Mouse (Mus musculus) layer of hippocampus, postnatal 10 days (tissue): ENCODE measurements around the gene Hist1h3c. TPM values are rescaled to one million over a fixed set of nuclear protein-coding genes. Genes with fewer than 3 reads are reported as not detected.
A peak's percentile ranks its signal among the peaks of the same experiment; 100 is the strongest.
"Not testable (repeated sequence)": the region's sequence is repeated elsewhere in the genome, so short reads cannot be mapped to it uniquely, and the experiment has no call there.

Experiments
- DNase-seq, 2 experiments: peaks; one replicate each; pipeline ENCODE4 v3.0.0; 2021; ENCODE audit warnings: low spot score in 2 of 2
- long read RNA-seq: library from polyadenylated mRNA; stranded (forward); transcript quantifications from one replicate; pipeline ENCODE4 v2.0.0, GENCODE M21; 2023
- total RNA-seq, 2 experiments: library from RNA; stranded (reverse); gene quantifications; 2 replicates each; pipeline ENCODE4 v1.2.3; 2021

The Hist1h3c gene
- 10 to 100 TPM; 23.5 to 26.8 TPM for total RNA-seq
- long read RNA-seq: 0 reads

GRCm38 (mm10) chr13:23745381-23746161 is at the start of gene Hist1h3c:
TSS of gene Hist1h3c (minus strand) at chr13:23745602.
- peak; percentile 87 to 89 for DNase-seq

- peak; percentile 62 to 69 for DNase-seq
Measured at GRCm38 (mm10) chr13:23792520-23792919, 47.1 kb upstream of the Hist1h3c start.

DNA sequence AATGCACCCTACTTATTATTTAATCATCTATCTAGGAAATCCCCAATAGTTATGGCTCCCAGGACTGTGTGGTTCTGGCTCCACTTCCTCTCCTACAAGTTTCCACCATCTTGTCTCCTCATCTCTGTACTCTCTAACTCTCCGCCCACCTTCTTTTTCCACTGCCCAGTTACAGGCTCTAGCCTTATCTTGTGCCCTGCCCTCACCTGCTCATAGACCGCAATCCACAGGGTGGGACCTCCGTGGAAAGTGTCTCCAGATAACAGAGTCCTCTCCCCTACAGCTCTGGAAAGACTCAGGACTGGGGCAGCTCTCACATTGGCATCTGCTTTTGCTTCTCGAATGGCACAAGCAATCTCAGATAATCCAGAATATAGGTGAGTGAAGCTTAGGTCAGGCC is 33.6 kb upstream of the Hist1h3c start:
- no peak for DNase-seq

- no peak for DNase-seq
Measured at GRCm38 (mm10) chr13:23778339-23778738, 32.9 kb upstream of the Hist1h3c start.

GRCm38 (mm10) chr13:23772561-23773313 is 27.3 kb upstream of the Hist1h3c start:
- peak; percentile 37 to 40 for DNase-seq

DNA sequence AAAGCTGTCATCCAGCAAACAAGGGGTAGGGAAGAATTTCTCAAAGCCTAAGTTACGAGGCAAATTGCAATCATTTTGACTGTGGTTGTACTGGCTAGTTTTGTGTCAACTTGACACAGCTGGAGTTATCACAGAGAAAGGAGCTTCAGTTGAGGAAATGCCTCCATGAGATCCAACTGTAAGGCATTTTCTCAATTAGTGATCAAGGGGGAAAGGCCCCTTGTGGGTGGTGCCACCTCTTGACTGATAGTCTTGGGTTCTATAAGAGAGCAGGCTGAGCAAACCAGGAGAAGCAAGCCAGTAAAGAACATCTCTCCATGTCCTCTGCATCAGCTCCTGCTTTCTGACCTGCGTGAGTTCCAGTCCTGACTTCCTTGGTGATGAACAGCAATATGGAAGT is 24.2 kb upstream of the Hist1h3c start, which contains the start of gene Trim38:
Gene Trim38 (plus strand): TSS at position 301 of the 400 bp plus-strand sequence.
- not testable (repeated sequence) for DNase-seq

DNA sequence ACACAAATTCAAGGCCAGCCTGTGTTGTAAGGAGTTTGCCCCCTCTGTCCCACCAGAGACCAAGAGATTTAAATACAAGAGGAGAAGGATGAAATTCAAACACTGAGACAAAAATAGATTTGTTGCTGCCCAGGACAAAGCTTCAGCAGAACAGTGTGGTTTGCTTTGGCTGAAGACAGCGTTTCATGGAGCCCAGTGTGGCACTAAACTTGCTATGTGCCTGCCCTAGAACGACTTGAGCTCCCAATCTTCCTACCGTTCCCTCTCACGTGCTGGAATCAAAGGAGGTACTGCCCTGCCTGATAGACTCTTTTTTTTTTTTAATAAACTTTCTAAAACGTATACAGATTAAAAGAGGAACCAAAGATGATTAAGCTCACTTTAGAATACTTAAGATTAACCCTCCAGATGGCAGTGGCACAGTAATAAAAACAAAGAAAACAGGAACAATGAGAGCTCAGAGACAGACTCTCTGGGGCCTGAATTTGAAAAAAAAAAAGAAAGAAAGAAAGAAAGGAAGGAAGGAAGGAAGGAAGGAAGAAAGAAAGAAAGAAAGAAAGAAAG is 23.5 kb upstream of the Hist1h3c start:
- no peak for DNase-seq

DNA sequence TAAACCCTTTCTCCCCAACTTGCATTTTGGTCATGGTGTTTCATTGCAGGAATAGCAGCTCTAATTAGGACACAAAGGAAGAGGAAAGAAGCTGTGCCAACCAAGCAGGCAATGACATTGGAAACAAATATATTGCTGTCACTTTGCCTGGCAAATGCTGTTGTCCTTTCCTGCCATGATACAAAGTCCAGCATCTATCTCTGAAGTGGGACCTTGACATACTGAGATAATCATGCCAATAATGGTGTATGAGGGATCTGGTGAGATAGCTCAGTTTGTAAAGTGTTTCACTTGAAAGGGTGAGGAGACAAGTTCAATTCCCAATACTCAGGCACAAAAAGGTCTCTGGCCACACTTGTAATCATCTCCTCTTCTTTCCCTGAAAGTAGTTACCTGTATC is 21.4 kb upstream of the Hist1h3c start:
- DNase-seq: no peak

DNA sequence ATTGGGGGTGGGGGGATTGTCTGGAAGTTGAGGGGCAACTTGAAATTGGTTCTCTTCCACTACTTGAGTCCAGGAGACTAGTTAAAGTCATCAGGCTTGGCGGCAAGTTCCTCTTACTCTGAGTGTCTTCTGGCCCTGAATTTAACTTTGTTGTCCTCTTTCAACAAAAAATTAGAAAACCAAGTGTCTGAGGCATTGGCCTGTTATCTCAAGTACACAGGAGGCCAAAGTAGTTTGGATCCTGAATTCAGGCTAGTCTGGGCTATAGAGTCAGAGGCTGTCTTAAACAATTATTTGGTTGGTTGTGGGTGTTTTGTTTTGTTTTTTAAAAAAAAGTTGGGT is 19.7 kb upstream of the Hist1h3c start:
- no peak for DNase-seq

DNA sequence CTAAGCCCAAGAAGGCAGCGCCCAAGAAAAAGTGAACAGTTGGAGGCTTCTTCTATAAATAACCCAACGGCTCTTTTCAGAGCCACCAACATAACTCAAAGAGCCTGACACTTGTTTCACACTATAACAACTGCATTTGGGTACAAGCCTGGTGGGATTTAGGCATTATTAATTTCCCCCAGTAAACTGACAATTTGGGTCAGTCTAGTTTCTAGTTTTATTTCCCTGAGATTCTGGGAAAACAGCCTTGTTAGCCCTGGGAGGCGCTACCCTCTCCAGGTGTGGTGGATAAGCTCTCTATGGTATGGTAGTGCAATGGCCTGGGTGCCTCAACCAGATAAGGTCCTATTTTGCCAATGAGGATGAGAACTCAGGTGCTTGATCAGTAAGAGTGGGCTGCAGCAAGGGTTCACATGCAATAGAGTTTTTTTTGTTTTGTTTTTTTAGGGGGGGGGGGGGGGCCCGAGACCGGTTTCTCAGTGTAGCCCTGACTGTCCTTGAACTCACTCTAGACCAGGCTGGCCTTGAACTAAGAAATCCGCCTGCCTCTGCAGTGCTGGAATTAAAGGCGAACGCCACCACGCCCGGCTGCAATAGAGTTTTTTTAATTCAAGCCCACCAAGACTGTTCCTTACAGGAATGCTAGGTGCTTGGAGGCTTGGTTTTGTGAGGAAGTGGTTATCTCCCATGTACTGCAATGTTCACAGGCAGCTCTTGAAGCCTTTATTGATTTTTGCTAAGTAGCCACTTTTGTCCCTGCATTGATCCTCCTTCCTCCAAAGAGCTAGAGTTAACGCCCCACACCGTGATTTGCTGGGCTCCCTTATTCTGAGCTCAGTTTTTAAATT is 19.1 kb upstream of the Hist1h3c start:
- DNase-seq: no peak

DNA sequence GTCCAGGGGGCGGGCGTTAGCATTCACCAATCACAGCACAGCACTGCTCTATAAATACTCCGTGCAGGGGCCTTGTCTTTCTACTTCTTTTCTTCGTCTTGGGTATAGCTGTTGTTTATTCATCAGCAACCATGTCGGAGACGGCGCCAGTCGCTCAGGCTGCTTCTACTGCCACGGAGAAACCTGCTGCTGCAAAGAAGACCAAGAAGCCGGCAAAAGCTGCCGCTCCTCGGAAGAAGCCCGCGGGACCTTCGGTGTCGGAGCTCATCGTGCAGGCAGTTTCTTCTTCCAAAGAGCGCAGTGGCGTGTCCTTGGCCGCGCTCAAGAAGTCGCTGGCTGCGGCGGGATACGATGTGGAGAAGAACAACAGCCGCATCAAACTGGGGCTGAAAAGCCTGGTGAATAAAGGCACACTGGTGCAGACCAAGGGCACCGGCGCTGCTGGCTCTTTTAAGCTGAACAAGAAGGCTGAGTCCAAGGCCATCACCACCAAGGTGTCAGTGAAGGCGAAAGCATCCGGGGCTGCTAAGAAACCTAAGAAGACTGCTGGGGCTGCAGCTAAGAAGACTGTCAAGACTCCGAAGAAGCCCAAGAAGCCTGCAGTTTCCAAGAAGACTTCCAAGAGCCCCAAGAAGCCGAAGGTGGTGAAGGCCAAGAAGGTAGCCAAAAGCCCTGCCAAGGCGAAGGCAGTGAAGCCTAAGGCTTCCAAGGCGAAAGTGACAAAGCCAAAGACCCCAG is 18.4 kb upstream of the Hist1h3c start, which contains the start of gene Hist1h1a:
Gene Hist1h1a (plus strand): TSS at position 81 of the 738 bp plus-strand sequence.
- peak; percentile 69 to 82 for DNase-seq

DNA sequence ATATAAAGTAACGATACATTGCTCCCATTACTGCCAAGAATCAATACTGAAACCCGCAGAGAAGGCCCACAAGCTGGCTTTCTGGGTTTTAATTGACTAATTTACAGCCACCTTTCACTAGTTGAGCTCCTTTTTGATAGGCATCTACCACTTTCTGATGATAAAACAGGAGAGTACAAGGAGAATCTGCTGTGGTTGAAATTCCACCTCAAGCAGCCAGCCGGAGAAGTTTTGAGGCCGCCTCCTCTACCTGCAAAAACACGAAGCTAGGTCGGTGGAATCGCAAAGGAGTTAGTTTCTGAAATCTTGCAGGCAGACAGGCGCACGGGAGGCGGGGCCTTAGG is 17.8 kb upstream of the Hist1h3c start:
- DNase-seq: no peak

- DNase-seq: peak in 1 of 2 experiments; percentile 61
Measured at GRCm38 (mm10) chr13:23761871-23762821, 16.7 kb upstream of the Hist1h3c start, which contains the start of gene Hist1h3a. TSS of gene Hist1h3a (minus strand) at chr13:23762386.

DNA sequence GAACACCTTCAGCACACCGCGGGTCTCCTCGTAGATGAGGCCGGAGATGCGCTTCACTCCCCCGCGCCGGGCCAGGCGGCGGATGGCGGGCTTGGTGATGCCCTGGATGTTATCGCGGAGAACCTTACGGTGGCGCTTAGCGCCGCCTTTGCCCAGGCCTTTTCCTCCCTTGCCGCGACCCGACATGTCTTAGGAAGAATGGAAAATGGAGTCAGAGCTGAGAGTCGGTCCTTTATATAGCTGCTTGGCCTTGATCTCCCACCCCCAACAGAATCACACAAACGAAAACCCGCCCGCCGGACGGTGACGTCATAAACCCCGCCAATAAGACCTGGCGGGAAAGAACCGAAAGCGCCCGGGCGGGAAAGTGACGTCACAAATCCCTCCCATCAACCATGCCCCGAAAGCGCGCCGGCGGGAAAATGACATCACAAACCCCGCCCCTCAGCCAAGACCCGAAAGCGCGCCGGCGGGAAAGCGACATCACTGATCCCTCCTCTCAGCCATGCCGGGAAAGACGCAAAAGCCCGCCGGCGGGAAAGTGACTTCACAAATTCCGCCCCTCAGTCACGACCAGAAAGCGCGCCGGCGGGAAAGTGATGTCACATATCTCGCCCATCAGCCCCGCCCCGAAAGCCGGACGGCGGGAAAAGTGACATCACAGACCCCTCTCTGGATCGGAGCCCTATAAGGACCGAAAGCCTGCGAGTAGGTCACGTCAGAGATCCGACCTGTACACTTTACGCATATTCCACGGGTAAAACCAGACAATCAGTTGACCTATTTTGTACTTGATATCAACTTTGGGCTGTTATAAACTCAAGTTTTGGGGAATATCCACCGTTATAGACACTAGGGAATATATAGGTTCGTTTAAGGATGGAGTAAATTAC is 15.8 kb upstream of the Hist1h3c start, which contains the start of gene Hist1h4a:
Gene Hist1h4a (minus strand): TSS at position 259 of the 893 bp plus-strand sequence.
- DNase-seq: peak; percentile 98

- no peak for DNase-seq
Measured at GRCm38 (mm10) chr13:23760240-23760971, 15.0 kb upstream of the Hist1h3c start.

DNA sequence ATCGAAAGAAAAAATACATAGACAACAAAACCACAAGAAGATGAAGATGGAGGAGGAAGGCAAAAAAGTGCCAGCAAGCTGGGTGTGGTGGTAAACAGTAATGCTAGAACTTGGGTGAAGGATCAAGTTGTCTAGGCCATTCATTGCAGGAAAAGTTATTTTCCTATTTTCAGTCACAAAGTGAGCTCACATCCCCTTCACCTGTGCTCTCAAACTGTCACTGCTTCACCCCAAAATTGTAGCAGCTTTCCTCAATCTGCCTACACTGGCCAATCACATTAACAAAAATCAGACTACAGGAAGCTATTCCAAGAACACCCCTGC is 14.5 kb upstream of the Hist1h3c start:
- DNase-seq: no peak

DNA sequence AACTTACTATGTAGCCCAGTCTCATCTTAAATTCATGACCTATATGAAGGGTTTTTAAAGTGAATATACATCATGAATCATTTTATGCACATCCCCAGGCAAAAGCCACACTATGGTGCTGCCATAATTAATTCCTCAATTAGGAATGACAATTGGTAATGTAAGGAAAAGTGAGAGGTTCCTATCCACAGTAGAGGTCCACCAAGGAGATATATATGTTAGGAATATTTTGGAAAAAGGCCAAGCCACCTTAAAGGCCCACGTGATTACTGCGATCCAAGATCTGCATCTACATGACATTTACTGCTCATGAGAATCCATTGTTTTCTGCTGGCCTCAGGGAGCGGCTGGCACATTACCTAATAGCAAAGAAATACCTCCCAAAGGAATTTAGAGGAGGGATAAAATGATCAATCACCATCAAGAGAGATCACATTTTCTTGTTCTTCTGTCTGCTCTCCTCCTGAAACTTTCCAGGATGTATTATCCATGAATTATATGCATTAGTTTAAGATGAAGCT is 13.9 kb upstream of the Hist1h3c start:
- no peak for DNase-seq
